Mouse (Mus musculus): Measurements from ENCODE around the gene Ep300. TPM values are rescaled to one million over a fixed set of nuclear protein-coding genes. Genes with fewer than 3 reads are reported as not detected.

The Ep300 gene
- polyA plus RNA-seq (2012; rRNA removed; ENCODE audit: low replicate concordance): 15.7 and 17.1 TPM in 2 replicates

GRCm38 (mm10) chr15:81584913-81585745 is at the start of gene Ep300:
TSS of gene Ep300 (plus strand) at chr15:81585351.

GRCm38 (mm10) chr15:81663697-81664561 is 78.8 kb downstream of the Ep300 start, which contains the start of gene L3mbtl2:
TSS of gene L3mbtl2 (plus strand) at chr15:81663889.

GRCm38 (mm10) chr15:81697175-81697574 is 112.0 kb downstream of the Ep300 start, which contains the start of gene Chadl:
TSS of gene Chadl (minus strand) at chr15:81697287.

Other genes starting within 250 kb of the Ep300 start
- gene Slc25a17, start 224.5 kb upstream of the Ep300 start, polyA plus RNA-seq (2012; rRNA removed; ENCODE audit: low replicate concordance): 5.6 and 10.0 TPM in 2 replicates
- gene St13, start 185.3 kb upstream of the Ep300 start, polyA plus RNA-seq (2012; rRNA removed; ENCODE audit: low replicate concordance): 3.7 and 10.6 TPM in 2 replicates
- gene Xpnpep3, start 185.2 kb upstream of the Ep300 start, polyA plus RNA-seq (2012; rRNA removed; ENCODE audit: low replicate concordance): 1.2 and 3.5 TPM in 2 replicates
- gene Dnajb7, start 177.1 kb upstream of the Ep300 start, polyA plus RNA-seq (2012; rRNA removed; ENCODE audit: low replicate concordance): 0.12 and 0.21 TPM in 2 replicates
- 9.8 and 10.6 TPM in 2 replicates for gene Rbx1, start 119.1 kb upstream of the Ep300 start, polyA plus RNA-seq (2012; rRNA removed; ENCODE audit: low replicate concordance)
- gene L3mbtl2, start 78.5 kb downstream of the Ep300 start, polyA plus RNA-seq (2012; rRNA removed; ENCODE audit: low replicate concordance): 6.6 and 9.0 TPM in 2 replicates
- gene Chadl, start 111.9 kb downstream of the Ep300 start, polyA plus RNA-seq (2012; rRNA removed; ENCODE audit: low replicate concordance): 3.8 and 4.4 TPM in 2 replicates
- 5.1 and 12.8 TPM in 2 replicates for gene Zc3h7b, start 159.7 kb downstream of the Ep300 start, polyA plus RNA-seq (2012; rRNA removed; ENCODE audit: low replicate concordance)
- gene Rangap1, start 160.2 kb downstream of the Ep300 start, polyA plus RNA-seq (2012; rRNA removed; ENCODE audit: low replicate concordance): 15.5 and 20.1 TPM in 2 replicates
- 8.6 and 10.7 TPM in 2 replicates for gene Tef, start 217.1 kb downstream of the Ep300 start, polyA plus RNA-seq (2012; rRNA removed; ENCODE audit: low replicate concordance)

All from duodenum, adult 2 months (tissue).